Mouse (Mus musculus) embryonic facial prominence, embryonic 14.5 days (tissue): Measurements from ENCODE around the gene Sipa1l1. TPM values are rescaled to one million over a fixed set of nuclear protein-coding genes. Genes with fewer than 3 reads are reported as not detected.

Experiments used
- ATAC-seq: fragments of 200-750 bp; cut with Nextera tagmentation; 2 replicates; pipeline ENCODE4 v1.8.0; 2017; ENCODE audit warnings: low read depth, moderate number of reproducible peaks, moderate TSS enrichment
- DNase-seq: peaks from one replicate; pipeline ENCODE4 v3.0.0-alpha.2; 2015; ENCODE audit warnings: low spot score
- H3K27ac ChIP-seq: fragments of 300-500 bp; sonication (generic); replicated peaks from 2 replicates; pipeline ENCODE4 v1.5.1; 2014; ENCODE audit warnings: low read depth, mild to moderate bottlenecking, low read length, moderate library complexity
- H3K27me3 ChIP-seq: fragments of 300-500 bp; sonication (generic); replicated peaks from 2 replicates; pipeline ENCODE4 v1.6.1; 2014; ENCODE audit warnings: low read length; ENCODE audit not compliant: control insufficient read depth, insufficient read depth
- H3K36me3 ChIP-seq: fragments of 300-500 bp; sonication (generic); 2 replicates; pipeline ENCODE4 v1.6.1; 2014; ENCODE audit warnings: low read length, mixed read lengths; ENCODE audit not compliant: control insufficient read depth, insufficient read depth
- H3K4me1 ChIP-seq: fragments of 300-500 bp; sonication (generic); 2 replicates; pipeline ENCODE4 v1.6.1; 2014; ENCODE audit warnings: antibody characterized with exemption, low read length; ENCODE audit not compliant: control insufficient read depth, insufficient read depth
- H3K4me2 ChIP-seq: fragments of 300-500 bp; sonication (generic); 2 replicates; pipeline ENCODE4 v1.6.1; 2014; ENCODE audit warnings: low read depth, mild to moderate bottlenecking, low read length, moderate library complexity, mixed read lengths
- H3K4me3 ChIP-seq: fragments of 300-500 bp; sonication (generic); 2 replicates; pipeline ENCODE4 v1.5.1; 2014; ENCODE audit warnings: low read depth, mild to moderate bottlenecking, low read length
- H3K9ac ChIP-seq: fragments of 300-500 bp; sonication (generic); 2 replicates; pipeline ENCODE4 v1.6.1; 2014; ENCODE audit warnings: low read depth, mild to moderate bottlenecking, low read length, moderate library complexity, mixed read lengths
- H3K9me3 ChIP-seq: fragments of 300-500 bp; sonication (generic); 2 replicates; pipeline ENCODE4 v1.6.1; 2016; ENCODE audit warnings: low read length; ENCODE audit not compliant: control insufficient read depth
- WGBS: fragments of 180-500 bp; shearing (Covaris S2); extraction: QIAGEN DNeasy Blood & Tissue Kit; methylation state at CpG from one replicate; pipeline ENCODE4 v1.1.7; 2014; 5-methylcytosine and 5-hydroxymethylcytosine counted together
- polyA plus RNA-seq: library from polyadenylated mRNA; unstranded; fragments of >200 nt; fragmentation: Nextera tagmentation; extraction: Ambion mirVana; gene quantifications from 2 replicates; pipeline ENCODE4 v1.2.1, GENCODE M21; 2014

The Sipa1l1 gene
- polyA plus RNA-seq, 1 experiment from 2014 or later: 23.8 TPM

GRCm38 (mm10) chr12:82313091-82313490, 144.0 kb downstream of the Sipa1l1 start:
- WGBS: 76% methylated on average over 3 of the region's 3 CpGs
- no peak for ATAC-seq

GRCm38 (mm10) chr12:82319436-82320131, 150.5 kb downstream of the Sipa1l1 start:
- Histone ChIP-seq H3K4me2 (no peak overlapping the region), H3K27ac (no peak overlapping the region), H3K9ac (no peak overlapping the region), H3K4me1 (peaks cover 7% of the 10 kb centered on the region; the same call in 1 of the 2 replicates), H3K36me3 (no peaks in the 10 kb centered on the region), H3K27me3 (no peaks in the 10 kb centered on the region), H3K4me3 (no peak overlapping the region), H3K9me3 (no peaks in the 10 kb centered on the region)
- no peak for ATAC-seq
- 83% methylated on average over 7 of the region's 7 CpGs for WGBS
- no peak for DNase-seq

More at GRCm38 (mm10) chr12:82313091-82313490, 144.0 kb downstream of the Sipa1l1 start:
- Histone ChIP-seq H3K4me3 (no peak overlapping the region), H3K27ac (no peak overlapping the region), H3K27me3 (no peaks in the 10 kb centered on the region), H3K4me2 (no peak overlapping the region), H3K9ac (no peak overlapping the region), H3K4me1 (no peaks in the 10 kb centered on the region; the same call in 1 of the 2 replicates), H3K36me3 (no peaks in the 10 kb centered on the region), H3K9me3 (no peaks in the 10 kb centered on the region)
- no peak for DNase-seq

GRCm38 (mm10) chr12:82320204-82320603, 151.1 kb downstream of the Sipa1l1 start:
- no peak overlapping the region for H3K4me2 ChIP-seq
- H3K27me3 ChIP-seq: no peaks in the 10 kb centered on the region
- H3K27ac ChIP-seq: no peak overlapping the region
- H3K36me3 ChIP-seq: no peaks in the 10 kb centered on the region
- no peak for ATAC-seq
- no peak for DNase-seq
- no peak overlapping the region for H3K4me3 ChIP-seq
- H3K4me1 ChIP-seq: peaks cover 7% of the 10 kb centered on the region; the same call in 1 of the 2 replicates
- no peak overlapping the region for H3K9ac ChIP-seq
- H3K9me3 ChIP-seq: no peaks in the 10 kb centered on the region
- 53% methylated on average over 3 of the region's 3 CpGs for WGBS

- Histone ChIP-seq H3K4me3 (no peak overlapping the region), H3K9me3 (no peaks in the 10 kb centered on the region), H3K4me2 (no peak overlapping the region), H3K36me3 (no peaks in the 10 kb centered on the region), H3K9ac (no peak overlapping the region), H3K4me1 (peaks cover 7% of the 10 kb centered on the region; the same call in 1 of the 2 replicates), H3K27me3 (no peaks in the 10 kb centered on the region), H3K27ac (no peak overlapping the region)
- DNase-seq (no peak), ATAC-seq (no peak)
- 86% methylated on average over 6 of the region's 8 CpGs for WGBS
Measured at GRCm38 (mm10) chr12:82321397-82321796, 152.3 kb downstream of the Sipa1l1 start.

- WGBS: 67% methylated on average over 2 of the region's 2 CpGs
Measured at GRCm38 (mm10) chr12:82321855-82322254, 152.7 kb downstream of the Sipa1l1 start.

GRCm38 (mm10) chr12:82322759-82323451, 153.8 kb downstream of the Sipa1l1 start:
- Histone ChIP-seq H3K27me3 (no peaks in the 10 kb centered on the region), H3K9ac (no peak overlapping the region), H3K27ac (no peak overlapping the region), H3K36me3 (no peaks in the 10 kb centered on the region), H3K4me2 (no peak overlapping the region), H3K4me1 (peaks cover 7% of the 10 kb centered on the region; the same call in 1 of the 2 replicates), H3K4me3 (no peak overlapping the region), H3K9me3 (no peaks in the 10 kb centered on the region)
- ATAC-seq: no peak
- no peak for DNase-seq
- 38% methylated on average over 7 of the region's 7 CpGs for WGBS

More at GRCm38 (mm10) chr12:82321855-82322254, 152.7 kb downstream of the Sipa1l1 start:
- Histone ChIP-seq H3K4me1 (peaks cover 7% of the 10 kb centered on the region; the same call in 1 of the 2 replicates), H3K9ac (no peak overlapping the region), H3K27me3 (no peaks in the 10 kb centered on the region), H3K36me3 (no peaks in the 10 kb centered on the region), H3K9me3 (no peaks in the 10 kb centered on the region), H3K4me3 (no peak overlapping the region), H3K4me2 (no peak overlapping the region), H3K27ac (no peak overlapping the region)
- ATAC-seq (peak; percentile 41; the same call in 1 of the 2 replicates), DNase-seq (no peak)

GRCm38 (mm10) chr12:82324621-82325020, 155.5 kb downstream of the Sipa1l1 start:
- H3K4me3 ChIP-seq: no peak overlapping the region
- no peaks in the 10 kb centered on the region for H3K27me3 ChIP-seq
- no peak overlapping the region for H3K9ac ChIP-seq
- H3K4me1 ChIP-seq: peaks cover 7% of the 10 kb centered on the region; the same call in 1 of the 2 replicates
- DNase-seq (no peak), ATAC-seq (no peak)
- WGBS: 88% methylated on average over 5 of the region's 5 CpGs
- H3K4me2 ChIP-seq: no peak overlapping the region
- no peaks in the 10 kb centered on the region for H3K9me3 ChIP-seq
- no peak overlapping the region for H3K27ac ChIP-seq
- H3K36me3 ChIP-seq: no peaks in the 10 kb centered on the region

GRCm38 (mm10) chr12:82325502-82325901, 156.4 kb downstream of the Sipa1l1 start:
- ATAC-seq: no peak
- Histone ChIP-seq H3K9me3 (no peaks in the 10 kb centered on the region), H3K9ac (no peak overlapping the region), H3K27ac (no peak overlapping the region), H3K4me3 (no peak overlapping the region), H3K4me1 (peaks cover 7% of the 10 kb centered on the region; the same call in 1 of the 2 replicates), H3K4me2 (no peak overlapping the region), H3K27me3 (no peaks in the 10 kb centered on the region), H3K36me3 (no peaks in the 10 kb centered on the region)
- 90% methylated on average over 3 of the region's 3 CpGs for WGBS
- no peak for DNase-seq
